Mouse (Mus musculus): ENCODE results near the gene Loxl3.

The Loxl3 gene

GRCm38 (mm10) chr6:83049367-83049766 lies 15.4 kb downstream of the Loxl3 start:
- DNase-seq (ENCODE audit: extremely low spot score, low read depth, low spot score), result no peak

DNA sequence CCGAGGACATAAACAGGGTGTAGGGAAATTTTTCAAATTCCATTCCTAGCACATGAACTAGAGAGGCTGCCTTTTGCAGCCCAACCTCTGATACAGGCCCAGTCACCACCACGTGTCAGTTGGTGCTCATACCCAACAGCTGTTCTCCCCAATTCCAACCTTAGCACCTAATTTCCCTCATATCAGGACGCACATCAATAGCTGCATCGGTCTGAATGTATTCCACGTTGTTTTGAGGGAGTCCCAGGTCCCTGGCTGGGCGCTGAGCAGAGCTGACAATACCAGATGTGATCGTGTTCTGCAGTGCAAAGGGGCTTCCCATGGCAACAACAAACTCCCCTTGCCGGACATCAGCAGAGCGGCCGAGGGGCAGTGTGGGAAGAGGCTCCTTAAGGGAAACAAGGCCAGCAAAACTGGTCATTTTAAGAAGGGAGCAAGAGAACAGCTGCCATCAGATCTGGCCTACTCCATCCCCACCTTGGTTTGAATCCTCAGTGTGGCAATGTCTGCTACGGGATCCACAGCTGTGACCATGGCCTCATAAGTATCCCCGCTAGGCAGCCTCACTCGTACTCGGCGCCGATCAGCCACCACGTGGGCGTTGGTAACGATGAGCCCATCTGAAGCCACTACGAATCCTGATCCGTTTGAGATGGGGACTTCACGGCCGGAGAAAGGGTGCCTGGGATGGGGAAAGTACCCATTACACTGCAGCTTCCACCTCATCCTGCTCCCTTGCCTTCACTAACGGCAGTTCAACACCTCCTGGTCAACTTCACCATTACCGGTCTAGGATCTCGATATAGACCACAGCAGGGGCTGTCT lies 19.4 kb downstream of the Loxl3 start:
- no peak for DNase-seq (ENCODE audit: extremely low spot score, low read depth, low spot score)

GRCm38 (mm10) chr6:83054074-83054851 lies 20.3 kb downstream of the Loxl3 start, which contains the start of gene Aup1:
Gene Aup1 (plus strand): TSS chr6:83054521.
- DNase-seq (ENCODE audit: extremely low spot score, low read depth, low spot score), result peak; percentile 86

- no peak for DNase-seq (ENCODE audit: extremely low spot score, low read depth, low spot score)
These were observed 21.0 kb downstream of the Loxl3 start, which contains the start of gene Htra2 for GRCm38 (mm10) chr6:83054871-83055431. Gene Htra2 (minus strand): TSS chr6:83055273.

GRCm38 (mm10) chr6:83057790-83058189 lies 23.8 kb downstream of the Loxl3 start, which contains the start of gene Dqx1:
Gene Dqx1 (plus strand): TSS chr6:83057844.
- DNase-seq (ENCODE audit: extremely low spot score, low read depth, low spot score), result no peak

GRCm38 (mm10) chr6:83058725-83059124 lies 24.8 kb downstream of the Loxl3 start:
- DNase-seq (ENCODE audit: extremely low spot score, low read depth, low spot score), result no peak

DNA sequence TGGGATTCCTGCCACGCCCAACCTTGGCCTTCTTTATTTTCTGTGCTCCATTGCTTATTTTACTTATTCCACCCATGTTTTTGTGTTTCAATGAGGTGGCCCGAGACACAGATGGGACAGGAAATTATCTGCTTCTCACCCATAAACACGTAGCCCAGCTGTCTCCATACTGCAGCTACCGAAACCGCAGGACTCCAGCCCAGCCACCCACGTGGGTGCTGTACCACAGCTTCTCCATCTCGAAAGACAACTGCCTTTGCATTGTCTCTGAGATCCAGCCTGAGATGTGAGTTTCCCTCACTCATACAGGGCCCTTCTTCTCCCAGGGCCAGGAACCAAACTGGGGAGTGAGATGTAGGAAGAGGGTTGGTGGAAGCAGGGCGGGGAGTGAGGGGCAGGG lies 32.0 kb downstream of the Loxl3 start:
- DNase-seq (ENCODE audit: extremely low spot score, low read depth, low spot score), result no peak

DNA sequence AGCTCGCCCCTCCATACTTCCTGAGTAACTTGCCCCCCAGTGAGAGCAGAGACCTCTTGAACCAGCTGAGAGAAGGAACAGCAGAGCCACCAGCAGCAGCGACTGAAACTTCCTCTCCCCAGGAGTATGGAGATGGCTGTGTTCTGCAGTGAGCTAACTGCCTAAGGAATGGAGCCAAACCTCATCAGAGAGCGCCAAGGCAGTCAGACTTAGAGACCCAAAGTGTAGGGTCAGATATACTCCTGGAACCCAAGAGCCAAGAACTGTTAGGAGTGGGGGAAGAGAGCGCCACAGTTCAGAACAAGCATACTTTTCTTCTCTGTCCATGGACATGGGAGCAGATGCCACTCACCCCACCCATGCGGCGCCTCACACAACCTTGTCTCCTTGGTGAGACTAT lies 32.5 kb downstream of the Loxl3 start:
- DNase-seq (ENCODE audit: extremely low spot score, low read depth, low spot score), result no peak

GRCm38 (mm10) chr6:83068221-83068620 lies 34.2 kb downstream of the Loxl3 start:
- no peak for DNase-seq (ENCODE audit: extremely low spot score, low read depth, low spot score)

GRCm38 (mm10) chr6:83068706-83069487 lies 34.9 kb downstream of the Loxl3 start:
- DNase-seq (ENCODE audit: extremely low spot score, low read depth, low spot score), result no peak

- DNase-seq (ENCODE audit: extremely low spot score, low read depth, low spot score), result no peak
These were observed 35.7 kb downstream of the Loxl3 start for GRCm38 (mm10) chr6:83069488-83070246.

DNA sequence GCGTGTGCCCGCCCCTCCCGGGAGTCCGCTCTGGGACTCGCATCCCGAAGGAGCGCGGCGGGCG lies 36.1 kb downstream of the Loxl3 start, which contains the start of gene Tlx2:
TSS of gene Tlx2 (minus strand) at position 47 of the 64 bp plus-strand sequence.
- DNase-seq (ENCODE audit: extremely low spot score, low read depth, low spot score), result no peak

- DNase-seq (ENCODE audit: extremely low spot score, low read depth, low spot score), result no peak
These were observed 36.6 kb downstream of the Loxl3 start for GRCm38 (mm10) chr6:83070311-83071219.

DNA sequence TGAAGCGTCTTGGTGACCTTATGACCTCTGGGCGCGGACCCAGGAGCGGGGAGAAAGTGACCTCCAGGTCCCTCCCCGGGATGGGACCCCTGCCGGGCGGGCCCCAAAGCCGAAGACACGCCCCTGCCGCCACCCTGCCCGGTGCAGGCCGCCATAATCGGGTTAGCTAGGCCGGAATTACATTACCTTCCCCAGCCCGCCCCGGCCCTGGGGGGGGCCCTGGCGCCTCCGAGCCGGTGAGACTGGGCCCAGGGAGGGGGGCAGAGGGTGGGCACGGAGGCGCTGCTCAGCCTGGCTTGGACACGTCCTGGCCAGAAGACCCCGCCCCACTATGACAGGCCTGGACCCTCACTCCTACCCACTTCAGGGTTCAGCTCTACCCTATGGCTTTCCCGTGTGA lies 37.2 kb downstream of the Loxl3 start:
- DNase-seq (ENCODE audit: extremely low spot score, low read depth, low spot score), result no peak

- no peak for DNase-seq (ENCODE audit: extremely low spot score, low read depth, low spot score)
These were observed 41.0 kb downstream of the Loxl3 start for GRCm38 (mm10) chr6:83074979-83075378.

DNA sequence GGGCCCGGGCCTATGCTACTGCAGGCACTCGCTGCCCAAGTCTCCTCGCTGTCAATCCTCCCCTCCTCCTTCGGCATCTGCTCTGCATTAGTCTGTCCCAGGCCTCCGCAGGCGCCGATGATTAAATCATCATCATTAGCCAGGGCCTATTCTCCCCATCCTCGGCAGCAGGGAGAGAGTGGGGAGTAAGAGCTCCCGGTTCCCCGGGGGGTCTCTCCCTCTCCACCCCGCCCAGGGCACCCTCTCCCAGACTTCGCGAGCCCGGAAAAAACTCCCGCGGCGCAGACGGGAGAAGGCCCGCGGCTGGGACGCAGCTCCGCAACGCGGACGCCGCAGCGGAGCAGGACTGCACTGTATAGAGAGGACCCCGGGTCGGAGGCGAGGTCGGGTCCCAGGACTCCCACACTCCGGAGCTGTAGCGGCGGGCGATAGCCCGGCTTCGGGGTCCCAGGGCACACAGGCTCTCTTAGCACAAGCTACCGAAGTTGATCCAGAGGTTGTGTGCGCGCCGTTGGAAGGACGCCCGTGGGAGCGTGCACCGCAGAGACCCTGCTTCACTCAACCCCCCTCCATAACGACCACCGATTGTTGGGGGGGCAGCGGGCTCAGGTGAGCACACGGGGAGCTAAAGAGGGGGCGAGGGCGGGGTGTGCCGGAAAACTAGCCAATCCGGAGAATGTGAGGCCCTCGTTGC lies 43.8 kb downstream of the Loxl3 start, which contains the start of gene Pcgf1:
TSS of gene Pcgf1 (plus strand) at position 240 of the 694 bp plus-strand sequence.
- no peak for DNase-seq (ENCODE audit: extremely low spot score, low read depth, low spot score)

GRCm38 (mm10) chr6:83078324-83078858 lies 44.4 kb downstream of the Loxl3 start:
- DNase-seq (ENCODE audit: extremely low spot score, low read depth, low spot score), result peak; percentile 96

DNA sequence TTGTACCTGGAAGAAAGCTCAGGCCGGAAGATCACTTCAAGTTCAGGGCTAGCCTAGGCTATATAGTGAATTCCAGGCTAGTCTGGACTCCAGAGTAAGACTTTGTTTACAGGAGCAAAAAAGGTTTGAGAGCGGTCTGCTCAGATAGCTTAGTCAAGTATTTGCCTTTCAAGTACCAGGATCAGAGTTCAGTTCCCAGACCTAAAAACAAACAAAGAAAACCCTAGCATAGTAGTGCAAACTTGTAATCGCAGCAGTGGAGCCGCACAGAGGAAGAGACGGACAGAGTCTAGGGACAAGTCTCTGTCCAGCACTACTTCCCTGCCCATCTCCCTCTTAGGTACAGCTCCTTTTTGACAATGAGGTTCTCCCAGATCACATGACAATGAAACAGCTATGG lies 46.2 kb downstream of the Loxl3 start:
- DNase-seq (ENCODE audit: extremely low spot score, low read depth, low spot score), result no peak

DNA sequence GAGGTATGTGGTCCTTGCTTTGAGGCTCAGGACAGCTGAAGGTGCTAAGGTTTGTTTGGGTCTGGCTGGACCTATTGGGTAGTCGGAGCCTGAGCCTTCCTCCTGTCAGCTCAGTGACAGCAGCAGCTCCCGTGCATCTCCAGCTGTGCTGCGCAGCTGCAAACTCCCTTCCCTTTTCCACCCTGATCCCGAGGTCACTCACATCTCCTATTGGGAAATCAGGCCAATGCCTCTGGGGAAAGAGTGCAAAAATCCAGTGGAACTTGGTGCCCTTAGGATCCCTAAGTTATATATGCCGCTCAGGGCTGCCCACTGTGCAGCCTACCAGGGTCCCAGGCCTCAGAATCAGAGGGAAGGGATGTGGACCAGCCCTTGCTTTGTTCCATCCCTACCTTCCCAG lies 49.5 kb downstream of the Loxl3 start:
- no peak for DNase-seq (ENCODE audit: extremely low spot score, low read depth, low spot score)
